Mouse (Mus musculus): ENCODE data around the gene Tmem47. TPM values are rescaled to one million over a fixed set of nuclear protein-coding genes. Genes with fewer than 3 reads are reported as not detected.

The Tmem47 gene
- polyA plus RNA-seq, 1 experiment from 2014 or later = 36.2 TPM

DNA sequence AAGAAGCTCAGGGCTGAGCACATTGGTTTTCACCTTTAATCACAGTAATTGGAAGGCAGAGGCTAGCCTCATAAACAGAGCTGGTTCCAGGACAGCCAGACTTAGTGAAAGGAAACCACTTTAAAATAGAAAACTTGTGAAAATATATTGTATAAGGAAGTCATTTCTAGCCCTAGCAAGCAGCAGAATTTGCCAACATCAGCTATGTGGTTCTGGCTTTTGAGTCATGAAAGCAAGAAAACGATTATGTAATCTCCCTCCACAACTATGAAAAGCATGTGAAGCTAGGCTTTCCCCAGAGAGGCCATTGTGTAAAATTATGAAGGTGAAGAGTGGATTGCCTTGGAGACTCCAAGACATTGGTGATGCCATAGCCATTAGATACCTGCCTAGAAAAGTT is 76.9 kb downstream of the Tmem47 start:
- 62% methylated on average over 1 of the region's 1 CpGs for WGBS
- Histone ChIP-seq H3K9me3 (ENCODE audit: control insufficient read depth, low read length) (no peaks in the 10 kb centered on the region), H3K9ac (ENCODE audit: low read length) (no peak overlapping the region), H3K4me3 (ENCODE audit: low read depth, low read length) (no peak overlapping the region), H3K4me1 (ENCODE audit: control insufficient read depth, insufficient read depth, low read length) (no peaks in the 10 kb centered on the region), H3K4me2 (ENCODE audit: low read depth, severe bottlenecking) (no peak overlapping the region), H3K36me3 (ENCODE audit: control insufficient read depth, insufficient read depth, low read length) (no peaks in the 10 kb centered on the region), H3K27ac (replicated peaks; ENCODE audit: low read depth, low read length) (no peak overlapping the region), H3K27me3 (ENCODE audit: control insufficient read depth, insufficient read depth, low read length) (no peaks in the 10 kb centered on the region)
- no peak for DNase-seq (ENCODE audit: low spot score)
- ATAC-seq (ENCODE audit: insufficient number of reproducible peaks, low FRiP score, low TSS enrichment, low read depth) = no peak

Measured in limb, embryonic 11.5 days (tissue).